Mouse (Mus musculus) urinary bladder, postnatal 14 days (tissue): ENCODE data around the gene Arid1a.
A peak's percentile ranks its signal among the peaks of the same experiment; 100 is the strongest.

Experiments used
- DNase-seq: peaks from one replicate; pipeline ENCODE4 v3.0.0; 2021; ENCODE audit warnings: low spot score

Gene Arid1a

DNA sequence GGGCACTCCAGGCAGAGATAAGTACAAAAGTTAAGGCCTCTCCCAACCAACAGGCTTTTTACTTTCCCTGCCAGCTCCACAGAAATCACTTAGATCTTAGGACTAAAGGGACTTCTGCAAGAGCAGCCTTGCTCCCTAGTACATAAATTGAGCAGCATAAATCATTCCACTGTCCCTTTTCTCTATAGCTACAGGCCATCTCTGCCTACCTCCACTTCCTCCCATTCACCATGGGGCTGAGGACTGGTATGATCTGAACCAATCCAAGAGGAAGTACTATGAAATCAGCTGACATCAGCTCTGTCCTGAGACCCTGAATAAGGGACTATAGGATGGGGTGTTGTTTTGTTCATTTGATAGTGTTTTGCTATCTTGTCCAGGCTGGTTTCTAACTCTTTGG, 26.4 kb downstream of the Arid1a start:
- DNase-seq = no peak

DNA sequence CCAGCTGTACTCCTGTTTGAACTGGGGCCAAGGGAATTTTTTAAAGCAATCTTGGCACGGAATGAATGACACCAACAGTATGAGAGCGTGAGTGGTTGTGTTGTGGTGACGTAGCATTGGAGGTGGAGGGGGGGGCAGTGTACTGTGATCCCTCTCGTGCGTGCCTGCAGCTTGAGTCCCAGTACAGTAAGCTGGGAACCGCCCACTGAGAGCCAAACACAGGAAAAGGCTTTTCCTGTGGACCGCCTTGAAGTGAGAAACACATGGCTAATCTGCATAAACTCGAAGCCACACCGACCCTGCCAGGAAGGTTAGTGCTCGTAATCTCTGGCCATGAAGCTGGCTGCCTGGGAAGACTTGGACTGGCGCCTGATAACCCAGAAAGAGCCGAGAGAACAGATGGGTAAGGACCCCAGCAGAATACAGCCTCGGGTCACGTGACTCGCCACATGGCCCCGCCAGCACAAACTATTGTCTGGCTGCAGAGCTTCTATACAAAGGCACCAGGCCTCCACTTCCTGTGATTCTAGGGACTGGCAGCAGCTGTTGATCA, 27.0 kb downstream of the Arid1a start:
- peak; percentile 72 for DNase-seq

DNA sequence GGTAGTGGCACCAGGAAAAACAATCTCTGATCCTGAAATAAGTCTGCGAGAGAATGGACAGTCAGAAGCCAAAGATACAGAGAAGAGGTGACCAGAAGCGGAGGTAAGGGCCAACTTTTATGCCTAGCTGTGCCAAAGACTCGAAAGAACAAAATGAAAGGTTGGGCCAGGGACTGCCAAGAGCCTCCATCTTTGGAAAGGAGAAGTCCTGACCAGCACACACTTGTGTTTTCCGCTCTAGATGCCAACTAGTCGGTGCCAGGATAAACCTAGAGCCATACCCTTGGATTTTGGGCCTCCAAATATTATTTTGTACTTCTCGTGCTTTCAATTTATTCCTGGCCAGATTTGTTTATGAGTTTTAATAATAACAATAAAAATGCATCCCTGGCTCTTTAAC, 27.6 kb downstream of the Arid1a start:
- DNase-seq = no peak

DNA sequence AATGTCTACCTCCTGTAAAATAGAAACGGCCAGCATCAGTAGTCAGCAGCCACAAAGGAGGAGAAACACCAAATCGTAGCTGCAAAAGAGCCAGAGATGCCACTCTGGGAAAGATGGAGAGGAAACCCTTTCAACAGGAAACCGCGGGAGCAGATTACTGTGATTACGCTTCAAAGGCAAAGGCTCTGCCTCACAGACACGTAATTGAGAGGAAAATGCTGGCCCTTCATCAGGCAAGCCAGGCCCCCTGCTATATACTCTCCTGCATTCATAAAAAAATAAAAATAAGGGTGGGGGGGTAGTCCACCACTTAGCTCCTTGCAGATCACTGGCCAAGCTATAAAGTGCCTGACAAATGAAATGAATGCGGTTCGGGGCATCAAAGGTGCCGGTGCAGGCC, 28.3 kb downstream of the Arid1a start:
- DNase-seq = no peak

DNA sequence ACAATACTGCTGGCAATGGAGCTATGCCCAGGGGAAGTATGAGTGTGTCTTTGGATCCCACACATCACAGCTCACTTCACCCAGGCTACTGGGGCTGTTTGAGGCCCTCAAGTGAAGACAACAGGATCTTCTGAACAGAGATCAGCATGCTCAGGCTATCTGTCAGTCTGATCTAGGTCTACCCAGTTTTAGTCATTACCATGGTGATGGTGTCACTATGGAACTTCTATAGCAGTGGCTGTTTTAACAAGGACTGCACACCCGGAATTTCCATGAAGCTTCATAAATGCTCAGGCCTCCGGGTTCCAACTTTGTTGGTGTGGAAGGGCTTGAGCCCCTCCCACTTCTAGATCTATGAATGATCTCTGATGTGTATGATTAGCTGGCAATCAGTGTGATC, 30.9 kb downstream of the Arid1a start:
- DNase-seq = no peak

DNA sequence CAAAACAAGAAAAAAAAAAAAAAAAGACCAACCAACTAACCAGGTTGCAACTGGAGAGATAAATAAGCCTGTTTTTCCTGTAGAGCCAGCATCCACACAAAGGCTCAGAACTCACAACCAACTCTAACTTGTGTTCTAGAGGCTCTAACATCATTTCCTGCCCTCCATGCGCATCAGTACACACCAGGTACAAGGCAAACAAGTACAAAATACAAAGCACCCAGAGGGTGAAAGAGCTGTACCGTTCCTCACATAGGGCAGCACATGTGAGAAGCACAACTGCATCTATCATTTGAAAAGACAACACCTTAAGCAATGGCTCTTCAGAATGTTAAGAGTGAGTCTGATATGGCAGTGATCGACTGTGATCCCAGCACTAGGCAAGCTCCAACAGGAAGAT, 36.8 kb downstream of the Arid1a start:
- no peak for DNase-seq

DNA sequence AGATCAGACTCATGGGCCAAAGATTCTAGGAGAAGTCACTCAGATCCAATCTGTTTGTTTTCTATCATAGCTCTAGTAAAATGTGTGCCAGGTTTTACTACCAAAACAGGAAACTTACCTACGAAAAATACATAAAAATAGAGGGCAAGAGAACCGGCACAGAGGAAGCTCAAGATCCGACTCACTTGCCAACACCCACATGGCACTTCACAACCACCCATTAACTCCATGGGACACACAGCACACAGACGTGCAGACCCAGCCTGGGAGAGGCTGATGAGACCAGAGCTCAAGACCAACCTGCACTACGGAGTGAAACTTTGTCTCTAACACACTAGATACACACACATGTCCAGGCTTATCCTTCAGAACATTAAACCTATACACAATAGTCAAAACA, 43.8 kb downstream of the Arid1a start:
- DNase-seq = no peak

DNA sequence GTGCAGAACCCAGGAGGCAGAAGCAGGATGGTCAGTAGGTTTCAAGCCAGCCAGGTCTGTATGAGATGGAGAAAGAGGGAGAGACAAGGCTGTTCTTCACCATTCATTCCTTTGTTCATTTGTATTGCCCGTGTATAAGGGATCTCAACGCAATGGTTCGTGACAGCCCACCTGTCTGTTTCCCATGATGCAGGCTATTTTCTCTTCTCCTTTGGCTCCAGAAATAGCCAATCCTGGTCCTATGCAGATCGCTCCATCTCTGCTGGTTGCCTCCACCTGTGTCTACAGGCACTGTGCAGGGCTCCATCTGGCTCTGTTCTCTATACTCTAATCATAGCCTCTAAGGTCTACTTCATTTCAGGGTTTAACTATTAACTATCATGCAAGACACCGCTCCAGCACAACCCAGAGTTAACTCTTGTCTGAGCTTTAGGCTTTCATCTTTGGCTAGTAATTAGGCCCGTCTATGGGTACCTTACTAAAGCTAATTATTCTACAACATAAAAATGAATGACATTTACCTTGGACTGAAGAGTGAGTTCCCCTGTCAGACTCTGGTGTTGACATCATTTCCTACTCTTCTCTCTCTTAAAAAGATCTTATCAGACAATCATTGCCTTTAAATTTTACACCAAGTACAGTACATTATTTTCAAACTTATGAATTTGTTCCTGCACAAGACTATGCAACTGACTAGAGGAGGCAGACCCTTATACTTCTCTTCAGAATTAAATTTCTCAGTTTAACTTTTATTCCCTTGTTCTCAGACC, 45.1 kb downstream of the Arid1a start:
- no peak for DNase-seq

DNA sequence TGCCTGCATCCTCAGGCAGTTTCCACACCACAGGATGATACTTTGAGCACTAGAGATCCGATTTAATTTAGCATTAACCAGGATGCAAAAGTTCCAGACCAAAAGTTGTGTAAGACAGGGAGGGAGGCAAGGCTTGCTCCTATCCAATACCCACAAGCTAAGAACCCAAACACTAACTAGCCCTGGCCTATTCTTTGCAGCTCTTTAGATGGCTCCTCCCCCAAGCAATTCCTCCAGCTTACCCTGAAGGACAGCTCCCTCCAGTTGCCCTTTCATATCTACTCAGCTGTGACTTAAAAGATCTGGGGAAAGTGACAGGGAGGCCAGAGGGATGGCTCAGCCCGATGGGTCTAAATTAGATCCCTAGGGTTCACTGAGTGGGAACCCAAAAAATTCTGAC, 47.2 kb downstream of the Arid1a start:
- DNase-seq = no peak

DNA sequence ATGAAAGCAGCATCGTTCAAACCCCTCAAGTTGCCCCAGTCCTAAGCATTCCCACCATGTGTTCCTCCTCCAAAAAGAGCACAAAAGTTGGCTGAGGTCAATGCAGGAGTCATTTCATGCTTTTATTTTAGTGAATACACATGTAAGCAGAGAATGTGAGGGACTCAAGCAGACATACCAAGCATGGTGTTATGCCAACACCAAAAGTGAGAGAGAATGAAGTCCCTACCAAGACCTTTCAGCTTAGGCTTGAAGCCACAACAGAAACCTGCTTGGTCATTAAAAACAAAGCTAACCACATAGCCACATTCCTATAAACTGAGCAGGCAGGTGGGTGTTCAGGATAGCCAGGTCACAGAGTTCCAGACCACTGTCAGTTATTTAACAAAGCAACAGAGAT, 49.1 kb downstream of the Arid1a start:
- DNase-seq = no peak

DNA sequence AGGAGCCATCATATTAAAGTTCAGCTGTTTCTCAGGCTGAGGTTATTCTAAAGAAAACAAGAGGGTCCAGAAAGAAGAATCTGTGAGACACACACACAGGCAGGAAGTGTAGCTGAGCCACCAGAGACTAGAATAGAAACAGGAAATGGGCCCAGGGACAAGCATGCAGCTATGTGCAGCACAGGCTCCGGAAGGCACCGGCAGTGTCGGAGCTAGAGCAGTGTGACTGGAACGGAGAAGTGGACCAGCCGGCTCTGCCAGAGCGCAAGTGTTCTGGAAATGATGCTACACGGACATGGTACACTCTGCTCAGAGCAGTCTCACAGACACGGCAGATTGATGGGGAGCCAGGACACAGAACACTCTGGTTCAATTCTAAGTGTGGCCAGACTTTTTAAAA, 49.6 kb downstream of the Arid1a start:
- DNase-seq = peak; percentile 81

DNA sequence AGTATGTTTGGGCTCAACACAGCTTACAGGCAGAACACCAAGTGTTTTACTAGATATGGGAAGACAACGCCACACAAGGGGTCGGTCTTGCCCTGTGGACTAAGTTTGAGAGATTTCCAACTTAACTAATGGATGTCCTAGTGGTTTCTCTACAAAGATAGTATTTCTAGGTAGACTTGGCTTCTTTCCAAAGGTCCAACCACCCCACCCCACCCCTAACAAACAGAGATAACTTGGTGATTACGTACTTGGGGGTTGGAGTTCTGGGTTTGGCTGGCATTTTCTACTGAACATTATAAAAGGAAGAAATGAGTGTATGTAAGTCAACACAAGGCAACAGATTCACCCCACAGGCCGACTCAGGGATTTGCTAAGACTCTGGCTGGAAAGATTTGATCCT, 51.5 kb downstream of the Arid1a start:
- no peak for DNase-seq

DNA sequence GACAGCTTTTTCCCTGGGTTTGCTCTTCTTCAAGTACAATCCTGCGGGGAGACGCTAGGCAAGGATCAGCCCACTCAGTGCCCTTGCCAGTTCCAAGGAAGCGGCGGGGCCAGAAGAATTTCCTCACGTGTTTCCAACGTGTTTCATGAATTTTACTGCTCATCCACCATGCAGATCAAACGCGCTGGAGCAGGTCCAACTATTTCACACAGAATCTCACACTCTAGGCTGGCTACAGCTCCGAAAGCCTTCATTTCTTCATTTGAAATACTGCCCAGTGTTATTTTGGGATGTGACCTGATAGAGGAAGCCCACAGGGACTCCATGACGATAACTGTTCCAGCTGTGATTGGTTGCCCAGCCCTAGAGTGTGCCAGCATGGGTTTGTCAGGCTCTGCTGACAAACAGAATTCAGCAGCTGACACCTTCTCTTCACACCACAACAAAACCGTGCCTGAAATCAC, 55.6 kb downstream of the Arid1a start:
- DNase-seq = peak; percentile 53

DNA sequence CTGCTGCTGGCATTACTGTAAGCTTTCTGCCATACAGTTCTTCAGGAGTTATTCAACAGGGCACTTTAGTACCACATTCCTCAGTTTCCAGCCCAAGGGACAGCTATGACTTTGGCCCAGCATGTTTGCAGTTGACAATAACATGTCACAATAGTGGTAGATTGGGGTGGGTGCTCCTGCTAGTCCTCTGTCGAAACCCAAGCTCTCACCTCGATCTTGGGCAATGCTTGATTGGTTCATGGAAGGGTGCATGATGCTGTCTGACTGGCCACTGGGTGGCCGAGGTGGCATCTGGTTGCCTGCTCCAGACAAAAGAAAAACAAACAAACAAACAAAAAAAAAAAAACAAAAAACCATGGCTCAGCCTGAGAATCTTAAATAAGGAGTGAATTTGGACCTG, 61.2 kb downstream of the Arid1a start:
- no peak for DNase-seq

DNA sequence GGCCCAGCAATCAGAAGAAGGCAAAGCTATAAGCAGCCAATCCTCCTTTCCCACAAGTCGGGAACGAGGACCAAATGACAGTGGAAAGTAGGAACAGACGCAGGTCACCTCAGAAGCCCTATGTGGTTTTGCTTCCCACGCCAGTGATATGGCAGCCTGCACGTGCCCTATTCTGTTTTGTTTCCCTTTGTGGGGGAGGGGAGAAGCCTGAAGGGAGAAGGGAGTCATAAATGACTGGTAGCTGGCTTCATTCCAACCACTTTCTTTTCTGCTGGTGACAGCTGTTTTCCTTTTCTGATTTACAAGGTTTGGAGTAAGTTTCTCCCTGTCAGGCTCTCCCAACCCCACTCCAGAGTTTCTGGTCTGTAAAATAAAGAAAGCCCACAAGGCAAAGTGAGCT, 66.3 kb downstream of the Arid1a start:
- DNase-seq = no peak

DNA sequence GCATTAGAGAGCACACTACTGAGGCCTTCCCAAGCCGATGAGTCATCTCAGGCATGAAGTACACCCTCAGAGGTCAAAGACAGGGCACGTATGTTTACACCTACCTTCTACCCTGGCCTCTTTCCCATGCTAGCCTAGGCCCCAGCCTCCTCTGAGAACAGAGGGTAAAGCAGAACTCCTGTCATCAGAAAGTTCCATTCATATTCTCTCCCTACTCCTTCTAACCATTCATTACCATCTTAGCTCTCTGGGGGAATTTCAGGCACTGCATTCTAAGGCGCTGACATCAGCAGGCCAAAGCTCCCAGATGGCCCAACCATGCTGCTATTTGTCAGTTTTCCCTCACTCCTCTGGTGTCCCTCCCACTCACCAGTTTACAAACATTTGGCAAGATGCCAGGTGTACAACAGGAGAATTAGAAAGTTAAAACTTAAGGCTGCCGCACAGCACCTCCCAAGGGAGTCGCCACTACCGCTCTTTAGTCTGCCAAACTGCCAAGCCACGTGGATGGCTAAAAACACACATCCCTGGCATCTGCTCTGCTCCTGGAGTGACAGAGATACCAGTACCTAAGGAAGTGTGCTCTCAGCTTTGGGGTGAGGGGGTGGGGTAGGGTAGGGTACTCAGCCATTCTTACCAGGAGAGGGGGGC, 68.0 kb downstream of the Arid1a start:
- DNase-seq = peak; percentile 47

DNA sequence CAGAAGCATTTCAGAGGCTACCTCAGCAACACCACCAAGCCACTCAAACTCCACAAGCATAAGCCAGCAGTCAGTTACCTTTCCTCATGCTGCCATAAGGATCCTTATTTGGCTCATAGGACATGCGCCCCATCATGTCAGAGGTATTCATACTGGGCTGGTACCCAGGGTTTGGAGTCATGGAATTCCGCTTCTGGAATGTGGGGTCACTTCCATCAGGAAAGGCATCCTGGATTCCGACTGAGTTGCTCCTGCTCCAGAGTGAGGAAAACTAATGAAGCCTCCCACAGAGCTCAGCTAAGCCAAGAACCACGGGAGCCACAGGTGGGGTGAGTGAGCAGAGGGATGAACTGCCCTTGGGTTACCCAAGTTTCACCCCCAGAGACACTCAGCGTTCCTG, 69.4 kb downstream of the Arid1a start:
- no peak for DNase-seq

DNA sequence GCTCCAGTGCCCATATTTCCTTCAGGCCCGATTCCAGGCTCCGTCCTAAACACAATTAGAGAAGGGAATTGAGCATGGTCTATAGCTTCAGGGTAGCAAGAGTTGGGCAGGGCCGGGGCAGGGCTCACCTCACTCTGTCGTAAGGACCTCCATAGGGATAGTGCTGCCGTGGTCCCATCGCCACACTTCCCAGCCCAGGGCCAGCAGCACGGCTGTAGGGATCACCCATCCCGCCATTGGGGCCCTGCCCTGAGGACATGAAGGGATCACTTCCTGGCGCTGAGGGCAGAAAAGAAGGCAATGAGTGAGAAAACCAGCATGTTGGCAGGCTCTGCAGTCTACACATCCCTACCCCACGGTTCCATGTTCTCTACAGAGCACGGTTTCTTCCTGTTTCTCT, 70.1 kb downstream of the Arid1a start:
- DNase-seq = no peak

DNA sequence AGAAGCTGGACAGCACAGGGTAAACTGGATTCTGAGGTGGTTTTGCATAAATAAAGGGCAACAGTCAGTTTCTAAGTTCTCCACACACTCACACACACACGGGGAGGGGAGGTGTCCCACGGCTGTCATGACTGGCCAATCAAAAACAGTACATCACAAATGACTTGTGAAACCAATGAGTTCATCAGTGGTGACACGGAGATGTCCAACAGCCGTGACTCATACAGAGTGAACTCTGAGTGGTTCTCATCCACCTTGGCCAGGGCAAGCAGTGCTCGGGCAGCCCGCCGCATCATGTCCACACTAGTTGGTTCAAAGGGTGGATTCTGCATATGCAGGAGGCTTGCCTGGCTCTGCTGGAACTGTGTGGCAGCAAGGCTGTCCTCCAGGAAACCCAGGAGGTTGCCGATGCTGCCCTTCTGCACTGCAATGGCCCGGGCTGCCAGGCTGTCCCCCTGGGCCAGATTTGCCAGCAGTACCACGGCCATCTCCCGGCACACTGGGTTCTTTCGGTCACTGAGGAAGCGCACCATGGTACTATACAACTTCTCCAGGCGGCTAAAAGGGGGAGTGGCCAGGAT, 76.3 kb downstream of the Arid1a start:
- no peak for DNase-seq

DNA sequence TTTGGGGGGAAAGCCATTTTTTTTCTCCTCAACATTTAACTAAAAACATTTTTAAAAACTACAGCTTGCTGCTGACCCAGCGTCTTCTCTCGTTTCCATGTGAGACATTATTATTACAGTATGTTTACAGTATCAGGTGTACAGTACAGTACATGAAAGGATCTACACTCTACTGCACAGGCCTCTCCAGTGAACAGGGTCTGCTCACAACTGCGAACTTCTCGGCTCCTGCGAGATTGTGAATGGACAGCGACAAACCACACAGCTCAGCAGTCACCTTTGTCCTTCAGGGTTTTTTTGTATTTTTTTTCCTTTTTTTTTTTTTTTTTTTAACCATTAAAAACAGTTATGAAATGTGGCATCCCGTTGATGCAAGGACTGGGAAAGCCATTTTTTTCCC, 76.9 kb downstream of the Arid1a start:
- DNase-seq = no peak

DNA sequence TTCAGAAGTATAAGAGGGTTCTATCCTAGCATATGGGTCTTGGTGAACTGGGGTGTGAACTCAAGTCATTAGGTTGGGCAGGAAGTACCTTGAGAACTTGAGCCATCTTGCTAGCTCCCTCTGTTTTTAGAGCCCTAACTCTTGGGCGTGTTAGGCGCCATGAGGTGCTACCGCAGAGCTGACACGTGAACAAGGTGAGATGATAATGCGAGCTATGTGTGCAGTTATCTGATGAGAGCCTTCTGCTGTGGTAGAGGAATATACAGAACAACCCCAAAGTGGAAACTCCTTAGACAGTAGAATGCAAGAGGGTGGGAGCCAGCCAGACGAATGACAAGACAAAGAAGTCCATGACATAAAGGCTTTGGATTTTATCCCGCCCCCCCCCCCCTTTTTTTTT, 79.3 kb downstream of the Arid1a start:
- no peak for DNase-seq

DNA sequence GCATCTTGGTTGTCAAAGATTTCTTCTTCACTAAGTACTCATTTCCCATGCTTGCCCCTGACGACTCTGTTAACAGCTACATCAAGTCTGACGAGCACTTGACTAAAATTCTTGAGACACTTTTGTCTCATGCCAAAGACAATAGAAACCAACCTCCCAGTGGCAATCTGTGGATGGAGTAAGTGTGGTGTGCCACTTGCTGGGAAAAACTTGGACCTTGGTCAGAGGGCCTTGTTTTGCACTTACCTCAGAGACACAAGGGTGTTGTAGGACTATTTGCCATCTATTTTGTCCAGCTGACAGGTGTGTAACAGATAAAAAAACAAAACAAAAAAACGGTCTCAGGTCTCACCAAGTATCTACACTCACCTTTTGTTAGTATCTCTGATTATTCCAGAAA, 80.4 kb downstream of the Arid1a start:
- no peak for DNase-seq

DNA sequence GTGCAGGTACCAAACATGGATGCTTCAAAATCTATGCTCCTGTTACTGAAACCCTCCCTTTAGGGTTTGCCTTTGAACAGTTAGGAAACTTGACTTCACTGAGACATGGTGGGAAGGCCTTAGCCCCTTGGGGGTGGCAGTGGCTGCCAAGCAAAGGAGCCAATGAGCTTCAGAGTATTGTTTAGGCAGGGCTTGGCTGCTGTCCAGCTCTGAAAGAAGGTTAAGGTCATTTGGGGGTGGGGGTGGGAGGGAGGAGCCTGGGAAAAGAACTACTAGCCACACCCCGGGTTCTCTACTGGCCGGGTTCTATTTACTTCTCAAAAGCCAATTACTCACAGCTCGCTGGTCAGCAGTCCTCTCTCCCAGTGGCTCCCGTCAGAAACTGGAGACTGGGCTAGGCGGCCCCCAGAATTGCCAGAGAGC, 81.0 kb downstream of the Arid1a start:
- DNase-seq = peak; percentile 53
